Mouse (Mus musculus) cerebellum, postnatal 25 days (tissue): ENCODE results near the gene 2510039O18Rik.

ENCODE experiments used
- DNase-seq, 2 experiments: peaks; one replicate each; pipeline ENCODE4 v3.0.0; 2021; ENCODE audit warnings: mixed read lengths in 2 of 2

2510039O18Rik gene

GRCm38 (mm10) chr4:147993571-147994095 is 52.9 kb downstream of the 2510039O18Rik start:
- DNase-seq: no peak

- DNase-seq: no peak
Measured at GRCm38 (mm10) chr4:147995311-147995710, 54.6 kb downstream of the 2510039O18Rik start.
